In genomic region chr17:32334921-32335320, GRCm38 (mm10) we compare ENCODE assay signal across 29 mouse cellular contexts.
"Had no signal": no experiment of that assay in that cellular context is flagged by ENCODE, and none has a peak within 500 bp of the region (broad histone marks: within the 10 kb centered on the region; RNA-seq: fewer than 3 reads in every experiment).

No protein-coding gene starts in this region.

- H3K4me1 ChIP-seq: limb, embryonic 10.5 days; limb, embryonic 12.5 days; limb, embryonic 13.5 days; limb, embryonic 15.5 days; liver, embryonic 15.5 days; midbrain, embryonic 10.5 days; midbrain, embryonic 12.5 days; midbrain, embryonic 13.5 days; midbrain, embryonic 15.5 days; neural tube, embryonic 12.5 days; neural tube, embryonic 13.5 days had no signal

- DNase-seq: left cerebral cortex, postnatal 4 days; liver; liver, embryonic 13.5 days; liver, postnatal 0 days; lung, adult 18-20 months; lung, adult 2 months; lung, embryonic 14.5 days; lung, postnatal 14 days; lung, postnatal 36 days; lung, postnatal 4 days; midbrain, embryonic 14.5 days had no signal

- H3K9me3 ChIP-seq: limb, embryonic 10.5 days; limb, embryonic 12.5 days; limb, embryonic 13.5 days; limb, embryonic 15.5 days; liver, embryonic 12.5 days; liver, embryonic 13.5 days; liver, embryonic 15.5 days; megakaryocyte, embryonic 14.5 days; midbrain, embryonic 10.5 days; midbrain, embryonic 12.5 days; midbrain, embryonic 13.5 days; midbrain, embryonic 15.5 days; neural tube, embryonic 12.5 days; neural tube, embryonic 13.5 days had no signal

- H3K4me3 ChIP-seq: limb, embryonic 10.5 days; limb, embryonic 12.5 days; limb, embryonic 13.5 days; limb, embryonic 15.5 days; liver, embryonic 12.5 days; liver, embryonic 13.5 days; liver, embryonic 15.5 days; megakaryocyte, embryonic 14.5 days; midbrain, embryonic 10.5 days; midbrain, embryonic 12.5 days; midbrain, embryonic 13.5 days; midbrain, embryonic 15.5 days; myocyte; neural tube, embryonic 12.5 days; neural tube, embryonic 13.5 days had no signal

- H3K27me3 ChIP-seq: limb, embryonic 12.5 days; limb, embryonic 13.5 days; limb, embryonic 15.5 days; liver, embryonic 12.5 days; liver, embryonic 13.5 days; liver, embryonic 15.5 days; megakaryocyte, embryonic 14.5 days; midbrain, embryonic 12.5 days; midbrain, embryonic 13.5 days; midbrain, embryonic 15.5 days; neural tube, embryonic 12.5 days; neural tube, embryonic 13.5 days had no signal

- H3K27ac ChIP-seq: limb, embryonic 10.5 days; limb, embryonic 12.5 days; limb, embryonic 13.5 days; limb, embryonic 15.5 days; liver, embryonic 12.5 days; liver, embryonic 13.5 days; liver, embryonic 14.5 days; liver, embryonic 15.5 days; midbrain, embryonic 10.5 days; midbrain, embryonic 12.5 days; midbrain, embryonic 13.5 days; midbrain, embryonic 15.5 days; neural tube, embryonic 12.5 days; neural tube, embryonic 13.5 days had no signal

- ATAC-seq: liver, embryonic 12.5 days; liver, postnatal 0 days; midbrain, embryonic 13.5 days; midbrain, embryonic 16.5 days had no signal

- H3K9ac ChIP-seq: limb, embryonic 12.5 days; limb, embryonic 13.5 days; limb, embryonic 15.5 days; liver, embryonic 12.5 days; liver, embryonic 13.5 days; liver, embryonic 14.5 days; liver, embryonic 15.5 days; liver, postnatal 0 days; lung, embryonic 14.5 days; midbrain, embryonic 12.5 days; midbrain, embryonic 13.5 days; midbrain, embryonic 15.5 days; neural tube, embryonic 12.5 days; neural tube, embryonic 13.5 days had no signal

- H3K4me2 ChIP-seq: limb, embryonic 12.5 days; limb, embryonic 13.5 days; limb, embryonic 15.5 days; liver, embryonic 11.5 days; liver, embryonic 12.5 days; liver, embryonic 13.5 days; liver, embryonic 15.5 days; lung, embryonic 14.5 days; midbrain, embryonic 11.5 days; midbrain, embryonic 12.5 days; midbrain, embryonic 13.5 days; midbrain, embryonic 15.5 days; neural tube, embryonic 12.5 days; neural tube, embryonic 13.5 days had no signal
